Mouse (Mus musculus): ENCODE data around the gene Atp6v1fnb.

Gene Atp6v1fnb

DNA sequence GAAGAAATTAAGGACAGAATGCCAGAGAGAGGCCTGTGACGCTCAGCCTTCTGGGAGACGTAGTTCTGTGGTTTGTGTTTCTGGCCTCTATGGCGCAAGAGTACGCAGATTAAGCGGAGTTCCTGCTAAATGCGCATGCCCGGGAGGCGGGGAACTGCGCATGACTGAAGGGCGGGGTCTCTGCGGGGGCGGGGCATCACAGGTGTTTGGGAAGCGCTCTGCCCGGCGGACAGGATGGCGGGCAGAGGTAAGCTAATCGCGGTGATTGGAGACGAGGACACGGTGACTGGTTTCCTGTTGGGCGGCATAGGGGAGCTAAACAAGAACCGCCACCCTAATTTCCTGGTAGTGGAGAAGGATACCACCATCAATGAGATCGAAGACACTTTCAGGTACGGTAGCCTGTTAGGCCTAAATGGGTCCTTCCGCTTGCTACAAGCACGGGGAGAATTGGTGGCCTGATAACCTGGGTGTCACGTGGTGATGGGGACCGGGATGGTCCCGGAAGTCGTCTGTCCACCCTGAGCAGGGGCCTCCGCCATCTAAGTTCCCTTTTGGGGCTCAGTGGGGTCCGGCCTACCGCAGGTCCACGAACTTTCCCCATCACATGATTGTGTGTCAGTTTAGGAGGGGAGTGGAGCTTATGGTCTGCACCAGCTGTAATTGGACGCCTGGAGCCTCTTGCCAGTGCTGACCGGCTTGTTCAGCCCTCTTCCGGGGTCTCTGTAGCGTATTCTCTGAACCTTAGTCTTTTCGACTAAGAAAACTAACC is 3.5 kb upstream of the Atp6v1fnb start, which contains the start of gene Atp6v1f:
Gene Atp6v1f, plus strand, starts transcription at position 136 of the 772 bp plus-strand sequence.
- DNase-seq = peak; percentile 88

DNA sequence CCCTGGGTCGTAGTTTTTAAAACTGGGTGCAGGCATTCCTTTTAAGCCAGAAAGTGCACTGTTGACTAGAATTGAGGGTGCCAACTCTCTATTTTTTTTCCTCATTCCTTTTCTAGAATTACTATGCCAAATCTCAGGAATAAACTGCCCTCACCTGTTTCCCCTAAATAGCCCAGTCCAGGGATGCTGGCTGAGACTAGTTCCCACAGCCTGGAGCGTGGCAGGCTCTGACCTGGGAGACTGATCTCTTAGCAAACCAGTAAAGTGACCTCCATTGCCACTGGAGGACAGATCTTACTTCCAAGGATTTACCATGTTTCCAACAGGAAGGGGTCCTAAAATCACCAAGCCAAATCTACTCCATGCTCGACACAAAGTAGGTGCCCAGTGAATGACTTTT is 2.4 kb upstream of the Atp6v1fnb start:
- DNase-seq = no peak

DNA sequence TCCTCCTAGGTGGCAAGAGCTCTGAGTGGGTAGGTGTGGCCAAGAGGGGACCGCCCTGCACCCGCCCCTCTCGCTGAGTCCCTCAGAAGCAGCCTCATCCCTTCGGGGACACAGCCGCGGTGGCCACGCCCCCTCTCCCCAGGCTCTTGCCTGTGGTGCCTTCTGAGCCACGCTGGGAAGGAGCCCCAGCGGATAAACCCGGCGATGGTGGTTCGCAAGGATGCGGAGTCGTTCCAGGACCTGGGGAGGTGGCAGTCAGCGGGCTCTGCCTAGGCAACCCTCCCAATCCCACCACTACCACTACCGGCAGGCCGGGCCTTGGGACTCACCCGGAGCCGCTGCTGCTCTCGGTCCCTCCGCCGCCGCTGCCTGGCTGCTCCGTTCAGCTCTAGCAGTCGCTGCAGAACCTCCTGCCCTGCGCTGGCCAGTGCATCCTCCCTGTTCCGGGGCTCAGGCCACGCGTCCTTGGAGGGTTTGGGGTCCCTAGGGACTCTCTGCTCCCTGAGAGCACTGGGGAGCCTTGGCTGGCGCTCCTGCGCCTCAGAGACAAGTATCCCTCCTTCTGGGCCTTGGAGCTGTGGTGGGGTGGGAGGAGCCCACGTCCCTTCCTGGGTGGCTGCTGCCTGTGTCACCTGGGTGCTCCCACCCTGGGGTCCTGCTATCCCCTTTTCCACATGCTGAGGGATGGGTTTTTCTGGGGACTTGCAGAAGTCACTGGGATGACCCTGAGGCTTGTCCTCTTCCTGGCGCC is 2.9 kb downstream of the Atp6v1fnb start:
- peak; percentile 79 for DNase-seq

DNA sequence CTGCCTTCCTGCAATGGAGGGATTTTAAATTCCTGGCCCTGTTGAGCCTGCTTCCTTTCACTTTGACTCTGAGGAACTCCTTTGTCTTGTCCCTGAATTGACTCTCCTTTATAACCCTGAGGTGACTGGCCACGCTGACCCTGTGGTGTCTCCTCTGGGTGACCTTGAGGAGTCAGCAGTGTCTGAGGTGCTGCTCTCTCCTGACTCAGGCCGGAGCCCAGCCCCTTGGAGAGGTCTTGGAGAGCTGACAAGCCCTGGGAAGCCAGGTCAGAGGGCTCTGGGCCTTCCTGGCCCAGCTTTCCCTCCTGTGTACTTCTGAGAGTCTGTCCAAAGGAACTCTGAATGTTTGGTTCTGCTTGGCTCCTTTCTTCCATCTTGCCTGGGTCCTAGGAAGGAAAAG is 3.5 kb downstream of the Atp6v1fnb start:
- DNase-seq = no peak

DNA sequence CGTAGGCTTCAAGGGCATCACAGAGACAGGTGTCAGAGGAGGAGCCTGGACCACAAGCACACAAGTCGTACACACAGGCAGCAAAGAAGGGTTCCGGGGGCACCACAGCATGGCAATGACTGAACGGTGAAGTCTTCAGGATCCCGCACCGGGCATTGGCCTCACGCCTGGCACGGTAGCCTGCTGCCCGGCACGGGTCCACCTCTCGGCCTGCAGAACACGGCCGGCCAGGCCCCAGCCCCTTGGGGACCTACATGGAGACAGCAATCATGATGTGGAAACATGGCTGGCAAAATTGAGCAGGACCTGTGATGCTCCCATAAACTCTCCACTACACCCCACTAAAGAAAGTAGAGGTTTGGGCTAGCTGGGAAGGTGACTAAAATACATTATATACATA is 11.5 kb downstream of the Atp6v1fnb start:
- DNase-seq = no peak

DNA sequence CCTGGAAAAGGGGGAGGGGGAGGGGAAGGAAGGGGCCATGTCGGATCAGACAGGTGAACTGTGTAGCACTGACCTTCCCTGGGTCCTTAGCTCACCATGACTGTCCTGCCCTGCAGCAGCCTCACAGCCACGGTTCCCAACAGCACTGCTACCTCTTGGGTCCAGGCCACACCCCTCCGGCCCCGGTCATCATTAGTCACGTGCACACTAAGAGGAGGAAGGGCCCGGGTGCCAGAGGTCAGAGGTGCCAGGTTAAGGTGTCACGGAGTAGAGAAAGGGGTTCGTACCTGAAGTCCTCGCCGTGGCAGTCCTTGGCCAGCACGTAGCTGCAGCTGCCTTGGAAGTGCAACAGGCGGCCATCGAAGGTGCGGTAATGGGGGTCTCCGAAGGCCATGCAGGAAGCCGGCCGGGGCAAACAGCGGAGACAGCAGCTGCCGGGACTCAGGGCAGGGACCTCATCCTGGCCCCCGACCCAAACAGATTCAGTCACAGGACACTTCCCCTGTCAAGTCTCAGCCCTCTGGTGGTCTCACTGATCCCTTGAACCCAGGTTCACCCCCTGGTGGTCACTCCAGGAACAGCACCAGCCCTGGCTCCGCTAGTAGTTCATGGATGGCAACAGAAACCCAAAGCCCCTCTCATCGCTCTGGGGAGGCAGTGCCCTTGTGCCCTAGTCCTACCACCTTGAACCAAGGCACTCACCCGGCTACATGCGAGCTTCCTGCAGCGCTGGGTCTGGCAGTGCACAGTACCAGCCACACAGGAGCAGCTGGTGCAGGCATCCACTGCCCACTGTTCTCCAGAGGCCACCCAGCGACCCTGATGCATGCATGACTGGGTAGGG is 13.7 kb downstream of the Atp6v1fnb start:
- DNase-seq = no peak

DNA sequence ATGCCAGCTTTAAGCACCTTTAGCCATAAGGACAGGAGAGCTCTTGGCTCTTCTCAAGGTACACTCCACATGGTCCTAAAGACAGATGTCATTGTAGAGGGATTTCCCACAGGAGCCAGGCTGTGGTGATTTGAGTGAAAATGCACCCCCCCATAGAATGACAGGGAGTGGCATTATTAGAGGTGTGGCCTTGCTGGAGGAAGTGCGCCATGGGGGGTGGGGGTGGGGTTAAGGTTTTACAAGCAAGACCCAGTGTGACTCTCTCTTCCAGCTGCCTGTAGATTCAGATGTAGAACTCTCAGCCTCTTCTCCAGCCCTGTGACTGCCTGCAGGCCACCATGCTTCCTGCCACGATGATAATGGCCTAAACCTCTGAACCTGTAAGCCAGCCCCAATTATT is 14.7 kb downstream of the Atp6v1fnb start:
- DNase-seq = no peak

DNA sequence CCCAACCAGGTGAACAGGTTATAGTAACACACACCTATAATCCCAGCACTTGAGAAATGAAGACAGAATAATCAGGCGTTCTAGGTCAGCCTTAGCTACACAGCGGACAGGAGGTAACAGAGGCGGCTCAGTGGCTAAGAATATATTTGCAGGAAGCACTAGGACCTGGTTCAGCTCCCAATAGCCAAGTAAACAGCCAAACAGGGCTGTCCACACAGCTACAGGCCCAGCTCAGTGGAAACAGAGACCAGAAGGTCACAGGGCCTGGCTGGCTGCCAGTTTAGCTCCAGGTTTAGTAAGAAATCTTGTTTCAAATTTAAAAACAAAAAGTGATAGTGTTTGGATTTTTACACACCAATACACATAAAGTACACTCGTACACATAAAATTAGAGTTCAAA is 22.9 kb downstream of the Atp6v1fnb start:
- no peak for DNase-seq

DNA sequence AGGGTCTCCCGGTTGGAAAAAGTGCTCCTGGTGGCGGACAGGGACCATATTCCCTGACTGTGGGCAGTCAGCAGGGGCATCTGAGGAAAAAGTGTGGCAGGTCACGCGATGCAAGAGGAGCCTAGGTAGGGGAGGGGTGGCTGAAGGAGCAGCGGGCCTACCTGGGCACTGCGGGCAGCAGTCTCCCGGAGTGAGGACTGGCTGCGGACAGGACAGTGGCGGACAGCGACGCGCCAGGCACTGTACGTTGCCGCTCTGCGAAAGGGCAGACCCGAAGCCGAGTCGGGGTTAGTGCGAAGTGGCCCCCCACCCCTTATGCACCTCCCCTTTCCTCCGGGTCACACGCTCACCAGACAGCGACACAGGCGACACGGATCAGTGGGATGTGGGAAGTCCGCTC is 25.0 kb downstream of the Atp6v1fnb start:
- DNase-seq = no peak

DNA sequence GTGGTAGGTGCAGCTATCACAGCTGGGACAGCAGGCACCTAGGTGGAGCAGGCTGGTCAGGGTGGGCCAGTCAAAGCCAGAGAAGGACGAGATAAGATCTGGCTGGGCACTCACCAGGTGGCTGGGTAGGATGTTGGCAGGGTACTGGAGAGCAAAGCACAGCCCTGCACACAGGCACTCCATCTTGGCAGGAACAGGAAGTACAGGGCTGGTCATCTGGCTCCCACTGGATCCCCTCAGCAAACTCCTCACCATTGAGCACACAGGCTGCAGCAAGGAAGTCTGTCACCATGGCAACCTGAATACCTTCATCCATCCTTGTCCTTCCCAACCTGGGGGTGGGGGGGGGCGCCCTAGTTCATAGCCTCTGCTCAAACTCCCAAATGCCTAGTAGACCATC is 26.6 kb downstream of the Atp6v1fnb start:
- no peak for DNase-seq

DNA sequence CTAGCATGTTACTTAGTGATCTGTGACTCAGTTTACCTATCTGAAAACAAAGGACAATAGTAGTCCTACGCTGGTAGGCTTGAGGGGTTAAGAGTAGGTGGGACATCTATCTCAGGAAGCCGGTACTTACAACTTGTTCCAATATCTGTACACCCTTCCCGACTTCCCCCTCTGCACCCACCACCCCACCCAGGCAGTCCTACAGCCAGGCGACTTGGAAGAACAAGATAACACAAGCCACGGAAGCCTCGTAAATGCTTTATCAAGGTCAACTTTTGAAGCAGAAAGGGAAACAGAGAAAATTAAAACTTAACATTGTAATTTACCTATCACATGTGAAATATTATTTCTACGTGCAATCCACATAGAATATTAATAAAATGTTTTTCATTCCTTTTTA is 28.9 kb downstream of the Atp6v1fnb start:
- no peak for DNase-seq

DNA sequence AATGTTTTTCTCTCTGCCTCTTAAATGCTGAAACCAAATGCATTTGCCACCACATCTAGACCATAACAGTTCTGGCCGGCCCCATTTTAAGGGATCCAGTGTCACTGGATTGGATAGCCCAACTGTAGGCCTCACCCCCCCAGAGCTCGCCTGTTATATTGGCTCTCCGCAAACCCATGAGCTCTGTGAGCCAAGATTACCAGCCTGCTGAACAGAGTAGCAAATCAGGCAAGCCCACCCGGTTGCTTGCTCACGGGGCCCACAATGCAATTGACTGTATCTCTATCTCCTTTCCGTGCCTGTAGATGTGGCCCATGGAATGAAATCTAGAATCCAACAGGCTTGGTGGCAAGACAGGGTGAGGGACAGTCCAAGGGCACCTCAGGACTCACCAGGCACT is 29.6 kb downstream of the Atp6v1fnb start:
- DNase-seq = no peak

DNA sequence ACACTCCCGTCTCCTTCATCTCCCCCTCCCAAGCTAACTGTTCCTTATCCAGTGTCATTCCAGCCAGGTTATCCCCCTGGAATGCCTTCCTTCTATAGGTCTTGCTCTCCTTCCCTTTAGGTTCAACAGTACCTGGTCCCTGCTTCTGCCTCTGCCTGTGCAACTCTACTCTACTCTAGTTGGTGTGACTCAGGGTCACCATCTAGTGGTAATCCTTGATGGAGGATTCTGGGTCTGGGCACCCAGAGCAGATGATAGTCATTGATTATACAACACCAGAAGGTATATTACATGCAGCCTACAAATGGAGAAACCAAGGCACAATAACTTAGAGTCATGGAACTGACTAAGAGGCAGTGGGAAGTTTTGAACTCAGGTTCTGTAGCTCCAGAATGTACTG is 30.4 kb downstream of the Atp6v1fnb start:
- DNase-seq = no peak

DNA sequence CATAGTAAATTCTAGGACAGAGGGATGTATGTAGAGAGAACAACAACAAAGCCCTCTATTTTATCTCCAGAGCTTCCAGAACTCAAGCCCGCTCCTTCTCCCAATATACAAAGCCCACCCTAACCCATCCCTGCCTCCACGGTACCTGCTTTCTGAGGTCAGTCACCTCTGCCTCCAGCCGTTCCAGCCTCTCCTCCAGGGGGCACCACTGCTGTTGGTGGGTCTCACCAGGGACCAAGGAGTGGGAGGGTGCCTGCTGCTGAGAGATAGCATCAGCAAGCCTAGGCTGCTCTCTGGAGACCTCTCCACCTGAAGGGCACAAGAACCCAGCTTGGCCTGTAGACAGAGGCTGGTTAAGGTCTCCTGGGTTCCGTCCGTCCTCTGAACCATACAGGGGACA is 34.3 kb downstream of the Atp6v1fnb start:
- DNase-seq = no peak

DNA sequence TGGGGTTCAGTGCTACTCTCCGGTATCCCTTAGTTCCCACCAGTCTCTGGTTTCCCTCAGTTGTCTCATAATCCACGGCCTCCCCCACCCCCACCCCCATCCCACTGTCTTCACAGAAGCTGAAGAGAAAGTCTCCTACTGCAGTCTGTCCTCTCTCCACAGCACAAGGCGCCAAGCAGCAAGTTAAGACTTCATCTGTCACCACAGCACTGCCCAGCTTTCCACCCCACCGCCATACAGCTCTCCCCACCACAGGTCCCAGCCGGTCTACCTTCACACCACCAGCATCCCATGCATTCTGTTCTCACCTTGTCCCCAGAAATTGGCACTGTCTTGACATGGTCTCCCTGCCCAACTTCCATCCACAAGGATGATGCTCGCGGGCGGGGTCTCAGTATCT is 35.6 kb downstream of the Atp6v1fnb start:
- no peak for DNase-seq

DNA sequence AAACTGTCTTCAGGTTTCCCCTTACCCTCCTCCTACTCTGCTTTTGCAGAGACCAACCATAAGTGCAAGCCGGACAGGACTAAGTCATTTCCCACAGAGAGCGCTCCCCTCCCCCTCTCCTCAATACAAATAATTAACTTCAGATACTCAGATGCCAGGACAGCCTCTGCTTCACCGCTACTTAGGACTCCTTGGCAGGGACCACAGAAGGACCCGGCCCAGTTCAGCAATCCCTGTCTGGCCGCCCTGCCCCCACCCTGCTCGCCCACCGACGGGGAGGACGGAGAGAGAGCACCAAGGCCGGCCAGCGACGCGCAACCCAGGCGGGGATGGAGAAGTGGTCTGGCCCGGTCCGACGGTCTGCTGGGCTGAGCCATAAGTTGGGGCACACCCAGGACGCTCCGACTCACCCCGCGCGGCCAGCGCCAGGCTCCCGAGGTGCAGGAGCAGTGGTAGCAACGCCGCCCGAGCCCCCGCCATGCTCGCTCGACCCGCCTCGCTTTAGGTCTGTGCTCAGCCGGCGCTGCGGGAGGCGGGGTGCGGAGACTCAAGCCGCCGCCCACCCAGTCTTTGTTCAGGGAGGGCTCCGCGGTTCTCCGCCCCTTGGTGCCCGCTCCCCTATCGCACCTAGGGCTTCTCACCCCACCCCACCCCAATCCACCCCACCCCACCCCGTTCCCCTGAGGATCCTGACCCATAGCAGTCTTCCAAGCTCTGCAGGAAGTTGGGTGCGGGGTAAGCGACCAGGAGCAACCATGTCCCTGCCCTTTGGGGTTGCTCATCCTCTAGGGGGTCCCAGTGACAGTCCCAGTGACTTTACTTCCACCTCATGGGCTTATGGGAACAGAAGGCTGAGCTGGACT is 36.4 kb downstream of the Atp6v1fnb start, which contains the start of gene Kcp:
Gene Kcp, minus strand, starts transcription at position 506 of the 863 bp plus-strand sequence.
- no peak for DNase-seq

DNA sequence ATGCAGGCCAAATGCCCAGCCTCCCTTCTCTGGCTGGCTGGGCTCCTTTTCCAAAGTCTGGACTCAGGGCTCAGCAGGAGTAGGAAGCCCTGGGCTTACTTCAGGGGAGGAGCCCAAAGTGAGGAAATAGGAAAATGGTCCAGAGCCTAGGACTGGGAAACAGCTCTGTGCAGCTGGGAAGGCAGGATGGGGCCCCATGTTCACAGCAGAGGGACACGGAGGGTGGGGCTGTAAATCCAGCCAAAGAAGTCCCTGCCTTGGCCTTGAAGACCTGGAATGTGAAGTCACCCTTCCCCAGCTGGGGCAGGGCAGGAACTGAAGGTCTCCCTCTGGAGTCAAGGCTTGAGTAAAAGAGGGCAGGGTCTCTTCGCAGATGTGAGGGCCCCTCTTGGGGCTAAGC is 37.8 kb downstream of the Atp6v1fnb start:
- no peak for DNase-seq

DNA sequence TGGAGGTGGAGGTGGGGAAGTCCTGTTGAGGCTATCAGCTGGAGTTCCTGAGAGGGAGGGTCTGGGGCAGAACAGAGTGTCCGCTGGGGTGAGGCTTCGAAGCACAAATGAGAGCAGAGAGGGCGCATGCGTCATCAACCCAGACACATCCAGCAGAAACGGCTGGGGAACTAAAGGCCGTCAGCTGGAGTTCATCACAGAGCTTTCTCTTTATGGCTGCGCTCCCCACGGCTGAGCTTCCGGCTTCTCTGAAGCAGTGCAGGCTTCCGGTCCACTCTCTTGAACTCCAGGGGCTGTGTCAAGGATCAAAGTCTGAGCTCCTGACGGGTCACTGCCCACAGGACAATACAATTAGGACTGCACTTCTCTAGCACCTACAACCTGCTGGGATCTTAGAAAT is 42.0 kb downstream of the Atp6v1fnb start:
- DNase-seq = no peak

DNA sequence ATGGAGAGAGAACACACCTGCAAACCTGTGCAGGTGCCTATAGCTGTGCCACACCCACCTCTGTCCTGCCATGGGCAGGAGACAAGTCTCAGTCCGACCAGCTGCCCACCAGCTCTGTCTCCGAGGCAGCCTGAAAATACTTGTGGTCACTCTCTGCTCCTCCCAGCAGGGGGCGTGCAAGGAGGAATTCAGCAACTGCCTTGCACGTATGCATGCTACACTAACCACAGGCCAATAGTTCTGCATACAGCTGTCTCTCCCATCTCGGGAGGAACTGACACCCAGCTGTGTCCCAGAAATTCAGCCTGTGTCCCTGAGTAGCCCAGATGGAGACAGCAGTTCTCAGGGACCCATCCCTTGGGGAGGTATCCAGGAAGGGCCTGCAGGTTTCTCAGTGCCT is 45.9 kb downstream of the Atp6v1fnb start:
- peak; percentile 59 for DNase-seq

DNA sequence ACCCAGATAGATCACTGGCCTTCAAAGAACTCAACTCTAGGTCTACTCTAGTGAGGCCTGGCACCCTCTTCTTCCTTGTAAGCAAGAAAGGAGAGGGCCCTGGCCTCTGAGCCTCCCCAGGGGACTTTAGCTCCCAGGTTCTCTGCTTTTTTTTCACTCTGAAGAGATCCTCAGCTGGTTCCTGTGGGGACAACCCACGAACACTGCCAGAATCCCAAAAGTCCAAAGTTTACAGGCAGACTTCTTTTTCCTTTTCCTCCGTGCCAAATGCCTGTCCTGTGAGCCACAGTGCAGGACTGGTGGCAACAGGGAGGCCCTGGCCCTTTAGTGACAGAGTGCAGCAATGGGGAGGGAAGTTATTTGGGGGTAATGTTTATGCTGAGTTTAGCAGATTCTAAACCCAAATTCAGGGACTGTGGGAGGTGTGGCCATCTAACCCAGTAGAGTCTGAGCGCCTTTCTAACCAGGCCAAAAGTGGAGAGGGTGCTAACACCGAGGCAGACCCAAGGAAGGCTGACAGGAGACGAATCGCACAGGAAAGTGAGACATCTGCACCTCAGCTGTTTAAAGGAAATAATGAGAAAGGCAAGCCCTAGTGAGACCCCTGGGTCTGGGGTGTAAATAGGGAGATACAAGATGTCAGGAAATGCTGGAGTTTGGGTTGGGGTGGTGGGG is 51.5 kb downstream of the Atp6v1fnb start:
- DNase-seq = no peak

All from right cerebral cortex, postnatal 25 days (tissue).